Mouse (Mus musculus) heart, embryonic 14.5 days (tissue): ENCODE measurements at regions not wholly inside any gene's neighbourhood (a gene's known extent, or its start where the extent isn't known, plus 50 kb on each side); places are given as distances from the start of the nearest gene placed in this dataset.

Experiments
- ATAC-seq: fragments of 200-750 bp; cut with Nextera tagmentation; 2 replicates; pipeline ENCODE4 v1.8.0; 2017; ENCODE audit warnings: low read depth, moderate TSS enrichment; ENCODE audit not compliant: insufficient number of reproducible peaks, insufficient read depth, low FRiP score
- H3K27ac ChIP-seq, 2 experiments: fragments of 200-500 bp in 1 of 2; fragments of 300-500 bp in 1 of 2; sonication (generic) in 1 of 2; replicated peaks in 1 of 2; 2 replicates each; pipeline ENCODE4 v1.5.1; 2012 to 2014; ENCODE audit warnings: low read depth in 2 of 2, low read length in 2 of 2, control low read depth in 1 of 2, mild to moderate bottlenecking in 1 of 2, mixed read lengths in 1 of 2; ENCODE audit not compliant: control insufficient read depth in 1 of 2, insufficient read depth in 1 of 2
- H3K27me3 ChIP-seq: fragments of 300-500 bp; sonication (generic); 2 replicates; pipeline ENCODE4 v1.6.1; 2014; ENCODE audit warnings: mild to moderate bottlenecking, low read length, control low read depth; ENCODE audit not compliant: control insufficient read depth, insufficient read depth
- H3K36me3 ChIP-seq: fragments of 300-500 bp; sonication (generic); 2 replicates; pipeline ENCODE4 v1.6.1; 2014; ENCODE audit warnings: mild to moderate bottlenecking, control low read depth, low read length, mixed read lengths; ENCODE audit not compliant: control insufficient read depth, insufficient read depth
- H3K4me1 ChIP-seq, 2 experiments: fragments of 200-500 bp in 1 of 2; fragments of 300-500 bp in 1 of 2; sonication (generic) in 1 of 2; 2 replicates each; pipeline ENCODE4 v1.6.1; 2012 to 2014; ENCODE audit warnings: low read length in 2 of 2, control low read depth in 1 of 2, mixed read lengths in 1 of 2; ENCODE audit not compliant: control insufficient read depth in 2 of 2, insufficient read depth in 2 of 2
- H3K4me2 ChIP-seq: fragments of 300-500 bp; sonication (generic); 2 replicates; pipeline ENCODE4 v1.6.1; 2014; ENCODE audit warnings: mild to moderate bottlenecking, low read length
- H3K4me3 ChIP-seq, 2 experiments: fragments of 200-500 bp in 1 of 2; fragments of 300-500 bp in 1 of 2; sonication (generic) in 1 of 2; 2 replicates each; pipeline ENCODE4 v1.5.1; 2012 to 2014; ENCODE audit warnings: low read length in 2 of 2, mild to moderate bottlenecking in 2 of 2, control low read depth in 1 of 2, low read depth in 1 of 2, moderate library complexity in 1 of 2; ENCODE audit not compliant: control insufficient read depth in 1 of 2, insufficient read depth in 1 of 2
- H3K9ac ChIP-seq: fragments of 300-500 bp; sonication (generic); 2 replicates; pipeline ENCODE4 v1.6.1; 2014; ENCODE audit warnings: mild to moderate bottlenecking, low read length
- H3K9me3 ChIP-seq: fragments of 300-500 bp; sonication (generic); 2 replicates; pipeline ENCODE4 v1.6.1; 2016; ENCODE audit warnings: low read length, control low read depth; ENCODE audit not compliant: control insufficient read depth
- WGBS: fragments of 180-500 bp; shearing (Covaris S2); extraction: QIAGEN DNeasy Blood & Tissue Kit; methylation state at CpG from one replicate; pipeline ENCODE4 v1.1.7; 2014; 5-methylcytosine and 5-hydroxymethylcytosine counted together

- H3K9ac ChIP-seq = no peak overlapping the region
- no peak overlapping the region for H3K4me3 ChIP-seq
- H3K4me2 ChIP-seq = peak overlapping the region; percentile 28
- H3K27me3 ChIP-seq = no peaks in the 10 kb centered on the region
- H3K4me1 ChIP-seq = peaks cover 5 to 12% of the 10 kb centered on the region in 2 experiments; a peak in 3 of 4 replicates
- no peak overlapping the region; a peak in 1 of 4 replicates for H3K27ac ChIP-seq
- 31% methylated on average over 10 of the region's 10 CpGs for WGBS
- H3K36me3 ChIP-seq = no peaks in the 10 kb centered on the region
- peak; percentile 66; the same call in 1 of the 2 replicates for ATAC-seq
- H3K9me3 ChIP-seq = no peaks in the 10 kb centered on the region
These were observed 119.0 kb upstream of the Sem1 start for GRCm38 (mm10) chr6:6697418-6697979.

- Histone ChIP-seq H3K27ac (no peak overlapping the region), H3K9me3 (no peaks in the 10 kb centered on the region), H3K9ac (no peak overlapping the region), H3K4me3 (no peak overlapping the region), H3K27me3 (no peaks in the 10 kb centered on the region), H3K4me1 (no peaks in the 10 kb centered on the region; a peak in 1 of 4 replicates), H3K4me2 (no peak overlapping the region), H3K36me3 (no peaks in the 10 kb centered on the region)
- no peak for ATAC-seq
- WGBS = 72% methylated on average over 4 of the region's 4 CpGs
These were observed 128.3 kb upstream of the Sem1 start for GRCm38 (mm10) chr6:6706729-6707128.

GRCm38 (mm10) chr6:6709057-6709456, 130.6 kb upstream of the Sem1 start:
- Histone ChIP-seq H3K36me3 (no peaks in the 10 kb centered on the region), H3K27ac (no peak overlapping the region), H3K4me2 (no peak overlapping the region), H3K27me3 (no peaks in the 10 kb centered on the region), H3K9me3 (no peaks in the 10 kb centered on the region), H3K9ac (no peak overlapping the region), H3K4me1 (no peaks in the 10 kb centered on the region; a peak in 1 of 4 replicates), H3K4me3 (no peak overlapping the region)
- no peak for ATAC-seq
- WGBS = 71% methylated on average over 3 of the region's 3 CpGs

DNA sequence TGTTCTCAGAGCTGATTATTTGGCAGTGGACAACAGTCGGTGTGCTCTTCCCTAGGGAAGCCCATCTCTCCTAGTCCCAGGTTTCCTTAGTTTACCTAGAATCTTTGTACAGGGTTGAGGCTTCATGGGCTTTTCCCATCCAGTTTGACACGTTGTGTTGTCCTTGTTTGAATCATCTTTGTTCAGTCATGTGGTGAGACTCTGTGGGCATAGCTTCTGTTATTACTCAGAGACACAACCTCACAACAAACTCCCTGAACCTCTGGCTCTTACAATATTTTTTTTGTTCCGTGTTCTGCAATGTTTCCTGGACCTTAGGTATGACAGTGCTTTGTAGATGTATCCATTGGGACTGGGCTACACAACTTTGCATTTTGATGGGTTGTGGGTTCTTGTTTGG, 132.9 kb upstream of the Dlx6 start:
- Histone ChIP-seq H3K4me1 (no peaks in the 10 kb centered on the region), H3K4me3 (no peak overlapping the region), H3K36me3 (no peaks in the 10 kb centered on the region), H3K9me3 (no peaks in the 10 kb centered on the region), H3K27me3 (no peaks in the 10 kb centered on the region), H3K27ac (no peak overlapping the region), H3K4me2 (no peak overlapping the region), H3K9ac (no peak overlapping the region)
- no peak for ATAC-seq
- 70% methylated on average over 3 of the region's 3 CpGs for WGBS

- H3K9ac ChIP-seq = no peak overlapping the region
- no peak overlapping the region for H3K4me3 ChIP-seq
- H3K4me2 ChIP-seq = no peak overlapping the region
- no peak overlapping the region for H3K27ac ChIP-seq
- no peaks in the 10 kb centered on the region for H3K27me3 ChIP-seq
- no peaks in the 10 kb centered on the region for H3K9me3 ChIP-seq
- ATAC-seq = no peak
- H3K4me1 ChIP-seq = no peaks in the 10 kb centered on the region
- 56% methylated on average over 3 of the region's 3 CpGs for WGBS
- no peaks in the 10 kb centered on the region for H3K36me3 ChIP-seq
These were observed 117.7 kb upstream of the Dlx6 start for GRCm38 (mm10) chr6:6745394-6745793.

GRCm38 (mm10) chr6:6779157-6779556, 84.0 kb upstream of the Dlx6 start:
- Histone ChIP-seq H3K9ac (no peak overlapping the region), H3K4me3 (no peak overlapping the region), H3K4me2 (no peak overlapping the region), H3K27ac (no peak overlapping the region), H3K27me3 (no peaks in the 10 kb centered on the region), H3K9me3 (no peaks in the 10 kb centered on the region), H3K4me1 (peaks cover 0 to 5% of the 10 kb centered on the region in 2 experiments; a peak in 1 of 4 replicates), H3K36me3 (no peaks in the 10 kb centered on the region)
- peak; percentile 61; the same call in 1 of the 2 replicates for ATAC-seq
- 20% methylated on average over 1 of the region's 1 CpGs for WGBS

DNA sequence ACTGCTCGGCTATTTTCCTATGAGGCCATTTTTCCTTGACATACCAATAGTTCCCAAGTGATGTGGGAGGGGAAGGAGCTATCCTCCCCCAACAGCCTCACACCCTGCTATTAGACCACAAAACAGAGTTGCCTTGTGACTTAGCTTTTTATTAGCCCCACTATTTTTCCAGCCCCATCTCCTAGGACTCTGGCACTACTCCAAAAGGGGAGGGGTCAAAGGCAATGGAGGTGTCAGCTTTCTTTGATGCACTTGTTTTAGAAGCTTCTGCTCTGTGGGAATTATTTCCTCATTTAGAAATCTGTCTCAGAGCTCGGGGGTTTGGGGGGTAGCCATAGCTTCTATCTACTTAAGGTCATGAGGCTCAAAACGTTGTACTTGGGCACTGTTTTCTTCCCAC, 81.6 kb upstream of the Dlx6 start:
- no peak overlapping the region for H3K27ac ChIP-seq
- no peaks in the 10 kb centered on the region for H3K36me3 ChIP-seq
- no peak overlapping the region for H3K9ac ChIP-seq
- H3K4me3 ChIP-seq = no peak overlapping the region
- 39% methylated on average over 3 of the region's 3 CpGs for WGBS
- no peak for ATAC-seq
- peaks cover 5 to 7% of the 10 kb centered on the region in 2 experiments; a peak in 1 of 4 replicates for H3K4me1 ChIP-seq
- H3K4me2 ChIP-seq = no peak overlapping the region
- no peaks in the 10 kb centered on the region for H3K27me3 ChIP-seq
- no peaks in the 10 kb centered on the region for H3K9me3 ChIP-seq

DNA sequence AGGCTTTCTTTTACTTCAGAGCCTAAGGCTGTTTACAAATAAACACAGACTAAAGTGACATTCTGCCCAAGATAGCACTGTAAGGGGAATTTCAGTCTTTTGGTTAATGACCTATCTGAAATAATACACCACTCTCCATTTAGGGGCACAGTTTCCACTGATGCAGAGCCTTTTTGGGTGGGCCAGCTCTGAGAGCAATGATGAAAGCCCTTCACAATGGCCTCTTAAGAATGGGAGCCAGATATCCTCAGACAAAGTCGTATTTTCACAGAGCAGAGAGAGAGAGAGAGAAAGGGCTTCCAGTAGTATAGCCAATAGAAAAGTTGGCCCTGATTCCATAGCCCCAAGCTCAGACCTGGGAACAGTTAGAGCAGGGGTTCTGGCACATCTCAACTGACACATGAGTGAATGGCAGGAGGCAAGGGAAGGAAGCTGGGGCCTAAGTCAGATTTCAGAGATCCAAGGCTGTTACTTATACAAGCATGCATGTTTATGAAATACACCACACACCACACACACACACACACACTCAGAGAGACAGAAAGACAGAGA, 77.1 kb upstream of the Dlx6 start:
- H3K4me2 ChIP-seq = no peak overlapping the region
- ATAC-seq = no peak
- WGBS = 0% methylated on average over 1 of the region's 1 CpGs
- H3K4me1 ChIP-seq = peaks cover 0 to 7% of the 10 kb centered on the region in 2 experiments; a peak in 1 of 4 replicates
- no peaks in the 10 kb centered on the region for H3K27me3 ChIP-seq
- H3K36me3 ChIP-seq = no peaks in the 10 kb centered on the region
- peak overlapping the region in 1 of 2 experiments; percentile 14; a peak in 2 of 4 replicates for H3K27ac ChIP-seq
- no peak overlapping the region for H3K4me3 ChIP-seq
- H3K9me3 ChIP-seq = no peaks in the 10 kb centered on the region
- H3K9ac ChIP-seq = no peak overlapping the region
